Mouse (Mus musculus): ENCODE measurements around the gene Eps8l3. TPM values are rescaled to one million over a fixed set of nuclear protein-coding genes. Genes with fewer than 3 reads are reported as not detected.
A peak's percentile ranks its signal among the peaks of the same experiment; 100 is the strongest.

Eps8l3 gene
- total RNA-seq, 2 experiments from 2014 or later: not detected

DNA sequence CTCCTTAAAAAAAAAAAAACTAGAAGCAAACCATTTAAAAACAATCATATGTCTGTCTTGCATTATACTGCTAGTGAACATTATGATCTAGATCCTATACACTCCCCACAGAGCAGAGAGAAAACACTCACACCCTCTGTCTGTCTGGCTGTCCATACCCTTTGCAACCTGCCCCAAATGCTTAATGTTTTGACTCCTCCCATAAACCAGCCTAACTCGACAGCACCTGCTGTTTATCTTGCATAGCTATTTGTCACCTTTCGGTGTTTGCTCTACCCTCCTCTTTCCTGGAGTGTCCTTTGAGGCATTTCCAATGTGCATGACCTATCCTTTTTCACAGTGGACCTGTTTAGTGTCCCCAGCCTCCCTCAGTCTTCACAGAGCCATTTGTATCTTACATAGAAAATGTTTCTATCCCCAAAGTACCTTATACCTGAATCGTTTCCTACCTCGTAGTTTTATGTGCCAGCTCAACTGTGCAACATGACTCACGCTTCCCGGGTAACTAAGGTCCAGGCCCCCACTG, 18.2 kb downstream of the Eps8l3 start:
- no peak for DNase-seq (ENCODE audit: low spot score in 2 of 2)

DNA sequence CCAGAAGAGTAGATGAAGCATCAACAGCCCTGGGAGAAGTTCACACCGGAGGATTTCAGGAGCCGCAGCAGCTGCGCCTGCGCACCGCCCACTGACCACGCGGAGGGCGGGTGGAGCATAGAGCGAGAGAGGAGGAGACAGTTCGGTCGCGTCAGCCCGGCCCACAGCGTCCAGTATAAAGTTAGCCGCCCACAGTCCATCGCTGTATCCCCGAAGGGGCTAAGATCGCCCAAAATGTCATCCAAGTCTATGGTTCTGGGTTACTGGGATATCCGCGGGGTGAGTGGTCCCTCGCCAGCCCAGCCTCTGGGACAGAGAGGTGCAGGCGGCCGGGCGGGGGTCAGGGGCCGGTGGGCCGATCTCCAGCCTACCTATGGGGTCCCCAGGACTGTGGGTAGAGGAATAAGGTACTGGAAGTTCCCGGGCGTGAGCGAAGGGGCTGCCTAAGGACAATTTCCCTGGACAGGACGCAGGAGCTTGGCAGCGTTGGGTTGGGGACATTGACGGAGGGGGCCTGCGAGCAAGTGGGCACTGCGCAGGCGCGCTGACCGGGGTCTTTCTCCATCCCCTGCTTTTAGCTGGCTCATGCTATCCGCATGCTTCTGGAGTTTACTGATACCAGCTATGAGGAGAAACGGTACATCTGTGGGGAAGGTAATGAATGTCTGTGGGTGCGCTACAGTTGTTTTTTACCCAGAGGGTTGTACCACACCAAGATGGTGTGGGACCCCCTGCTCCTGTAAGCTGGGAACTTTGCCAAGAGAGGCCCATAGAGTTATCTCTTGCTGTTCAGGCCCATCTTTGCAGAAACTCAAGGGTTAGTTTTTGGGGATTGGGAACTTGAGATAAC, 18.9 kb downstream of the Eps8l3 start, which contains the start of gene Gstm5:
Gstm5 (plus strand) TSS at position 102 of the 850 bp plus-strand sequence.
- peak; percentile 78 to 80 for DNase-seq (ENCODE audit: low spot score in 2 of 2)

DNA sequence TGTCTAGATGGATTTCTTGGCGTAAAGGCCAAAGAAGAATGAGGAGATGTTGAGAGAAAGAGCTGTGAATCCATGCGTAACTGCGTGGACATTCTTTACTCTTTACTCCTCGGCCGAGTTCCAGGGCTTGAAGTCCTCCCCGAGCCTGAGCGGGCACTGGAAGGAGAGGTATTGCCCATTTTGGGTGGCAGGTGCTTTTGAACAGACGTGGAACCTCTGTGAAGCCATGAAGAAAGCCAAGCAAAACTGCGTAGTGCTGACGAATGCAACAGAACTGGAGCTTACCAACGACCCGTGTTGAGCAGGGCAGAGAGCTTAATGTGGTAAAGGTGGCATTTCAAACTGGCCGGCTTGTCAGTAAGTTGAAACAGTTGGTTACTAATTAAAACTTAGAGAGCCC, 21.7 kb downstream of the Eps8l3 start:
- no peak for DNase-seq (ENCODE audit: low spot score in 2 of 2)

- DNase-seq (ENCODE audit: low spot score in 2 of 2): no peak
Measured at GRCm38 (mm10) chr3:107900955-107901673, 24.1 kb downstream of the Eps8l3 start.

DNA sequence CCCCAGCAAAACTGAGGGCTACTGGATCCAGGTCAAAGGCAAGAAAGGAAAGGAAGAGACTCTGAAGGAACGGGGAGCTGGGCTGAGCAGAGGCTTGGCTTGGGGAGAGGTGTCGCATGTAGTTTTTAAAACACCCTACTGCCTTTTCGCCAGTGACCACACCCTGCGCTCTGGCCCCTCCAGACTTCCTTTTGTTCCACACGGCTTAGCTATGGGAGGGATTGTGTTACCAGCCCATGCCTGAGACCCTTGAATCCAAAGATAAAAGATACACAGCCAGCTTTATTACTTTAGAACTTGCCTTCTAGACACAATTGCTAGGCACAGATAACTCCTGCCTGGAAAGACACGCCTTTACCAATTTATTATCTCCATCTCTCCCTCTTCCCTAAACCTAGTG, 28.9 kb downstream of the Eps8l3 start:
- no peak for DNase-seq (ENCODE audit: low spot score in 2 of 2)

DNA sequence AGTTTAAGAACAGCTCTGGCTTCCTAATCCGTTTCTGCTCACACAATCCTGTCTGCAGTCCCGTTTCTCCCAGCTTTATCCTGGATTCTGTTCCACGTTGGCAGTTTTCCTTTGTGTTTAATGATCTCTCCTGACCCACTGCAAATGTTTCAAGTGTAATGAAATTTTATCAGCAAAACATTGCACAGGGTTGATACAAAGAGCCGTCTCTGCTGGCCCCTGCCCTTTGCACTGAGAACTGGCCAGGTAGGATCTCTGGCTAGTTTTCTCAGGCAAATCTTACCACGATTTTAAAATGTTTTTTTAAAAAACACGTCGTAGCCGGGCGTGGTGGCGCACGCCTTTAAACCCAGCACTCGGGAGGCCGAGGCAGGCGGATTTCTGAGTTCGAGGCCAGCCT, 39.6 kb downstream of the Eps8l3 start:
- DNase-seq (ENCODE audit: low spot score in 2 of 2): no peak

GRCm38 (mm10) chr3:107917097-107917496, 40.1 kb downstream of the Eps8l3 start:
- no peak for DNase-seq (ENCODE audit: low spot score in 2 of 2)

DNA sequence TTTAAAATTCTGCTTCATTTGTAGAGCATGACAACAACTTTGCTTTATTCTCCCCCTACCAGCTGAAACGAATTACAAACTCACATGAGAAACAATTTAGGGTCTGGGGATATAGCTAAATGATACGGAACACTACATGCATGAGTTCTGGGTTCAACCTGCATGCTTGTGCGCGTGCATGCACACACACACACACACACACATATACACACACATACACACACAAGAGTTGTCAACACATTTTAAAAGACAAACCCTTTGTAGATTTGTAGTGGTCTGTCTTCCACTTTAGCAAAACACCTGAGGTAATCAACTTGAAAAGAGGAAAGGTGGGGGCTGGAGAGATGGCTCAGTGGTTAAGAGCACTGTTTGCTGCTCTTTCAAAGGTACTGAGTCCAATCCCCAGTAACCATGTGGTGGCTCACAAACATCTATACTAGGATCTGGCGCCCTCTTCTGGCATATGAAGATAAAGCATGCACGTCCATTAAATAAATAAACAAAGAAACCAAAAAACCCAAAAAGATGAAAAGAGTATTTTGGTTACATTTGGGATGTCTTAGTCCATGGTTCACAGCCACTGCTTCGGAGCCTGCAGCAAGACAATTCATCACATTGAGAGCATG, 40.9 kb downstream of the Eps8l3 start:
- DNase-seq (ENCODE audit: low spot score in 2 of 2): peak; percentile 46 to 55

GRCm38 (mm10) chr3:107920348-107920747, 43.3 kb downstream of the Eps8l3 start:
- DNase-seq (ENCODE audit: low spot score in 2 of 2): no peak

DNA sequence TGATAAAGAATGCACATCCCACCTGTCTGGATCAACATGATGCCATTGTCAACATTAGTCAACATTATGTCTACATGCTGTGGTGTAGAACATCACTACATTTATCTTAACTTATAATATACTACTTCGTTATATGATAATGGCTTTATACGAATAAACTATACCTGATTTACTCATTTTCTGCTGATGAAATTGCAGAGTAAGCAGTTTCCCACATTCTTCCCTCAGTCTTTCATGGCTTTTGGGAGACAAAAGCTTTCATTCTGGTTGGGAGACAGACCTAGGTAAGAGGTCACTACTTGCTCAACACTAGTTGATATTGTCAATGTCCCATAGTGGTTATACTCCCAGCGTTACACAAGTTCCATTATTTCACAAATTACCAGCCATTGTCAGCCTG, 48.3 kb downstream of the Eps8l3 start:
- DNase-seq (ENCODE audit: low spot score in 2 of 2): no peak

DNA sequence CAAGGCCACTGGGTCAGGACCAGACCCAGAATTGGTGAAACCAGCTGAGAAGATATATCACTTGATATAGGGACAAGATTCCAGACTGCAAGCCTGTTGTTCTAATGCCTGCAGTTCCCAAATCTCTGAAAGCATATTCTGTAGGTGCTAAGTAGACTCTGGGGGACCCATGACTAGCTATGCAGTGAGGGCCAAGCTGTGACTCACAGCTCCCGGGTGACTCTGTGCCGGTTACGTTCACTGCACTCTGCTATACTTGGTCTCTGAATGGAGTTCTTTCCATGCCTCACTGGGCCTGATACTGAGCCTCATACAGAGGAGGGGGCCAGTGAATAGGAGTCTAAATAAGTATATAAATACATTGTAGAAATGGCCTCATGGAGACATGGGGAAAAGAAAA, 50.8 kb downstream of the Eps8l3 start:
- DNase-seq (ENCODE audit: low spot score in 2 of 2): no peak

- DNase-seq (ENCODE audit: low spot score in 2 of 2): no peak
Measured at GRCm38 (mm10) chr3:107928691-107929090, 51.7 kb downstream of the Eps8l3 start.

DNA sequence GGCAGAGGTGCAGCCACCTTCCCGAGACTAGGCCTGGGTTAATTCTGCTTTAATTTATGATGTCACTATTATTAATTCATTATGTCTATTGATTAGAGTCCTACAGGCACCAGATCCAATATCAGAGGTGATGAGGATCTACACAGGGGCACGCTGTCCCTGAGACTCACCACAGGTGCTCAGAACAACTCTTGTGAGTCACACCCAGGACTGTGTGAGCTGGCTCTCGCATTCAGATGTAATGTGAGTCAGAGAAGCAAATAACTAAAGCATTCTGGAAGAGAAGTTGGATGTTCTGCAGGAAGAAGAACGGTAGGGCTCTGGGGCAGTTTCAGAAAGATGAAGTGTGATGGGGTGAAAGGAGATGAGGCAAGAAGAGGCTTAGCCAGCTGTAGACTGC, 52.2 kb downstream of the Eps8l3 start:
- no peak for DNase-seq (ENCODE audit: low spot score in 2 of 2)

DNA sequence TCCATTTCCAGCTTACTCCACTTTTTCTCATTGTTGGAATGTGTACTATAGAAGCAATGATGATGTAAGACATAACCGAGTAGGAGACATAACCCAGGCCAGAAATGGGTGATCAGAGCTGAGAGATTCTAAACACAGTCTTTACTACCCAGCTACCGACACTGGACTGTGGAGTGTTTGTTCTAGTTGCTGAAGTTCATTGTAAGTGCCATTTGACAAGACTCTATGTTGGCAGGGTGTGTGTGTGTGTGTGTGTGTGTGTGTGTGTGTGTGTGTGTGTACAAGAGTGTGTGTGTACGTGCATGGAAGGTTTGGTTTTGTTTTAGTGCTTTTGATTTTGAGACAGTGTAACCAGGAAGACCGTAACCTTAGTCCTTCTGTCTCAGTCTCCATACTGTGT, 52.7 kb downstream of the Eps8l3 start:
- no peak for DNase-seq (ENCODE audit: low spot score in 2 of 2)

GRCm38 (mm10) chr3:107931134-107931533, 54.1 kb downstream of the Eps8l3 start:
- no peak for DNase-seq (ENCODE audit: low spot score in 2 of 2)

GRCm38 (mm10) chr3:107931670-107932069, 54.6 kb downstream of the Eps8l3 start, which contains the start of gene Gstm7:
TSS of gene Gstm7 (minus strand) at chr3:107931817.
- peak; percentile 96 to 97 for DNase-seq (ENCODE audit: low spot score in 2 of 2)

DNA sequence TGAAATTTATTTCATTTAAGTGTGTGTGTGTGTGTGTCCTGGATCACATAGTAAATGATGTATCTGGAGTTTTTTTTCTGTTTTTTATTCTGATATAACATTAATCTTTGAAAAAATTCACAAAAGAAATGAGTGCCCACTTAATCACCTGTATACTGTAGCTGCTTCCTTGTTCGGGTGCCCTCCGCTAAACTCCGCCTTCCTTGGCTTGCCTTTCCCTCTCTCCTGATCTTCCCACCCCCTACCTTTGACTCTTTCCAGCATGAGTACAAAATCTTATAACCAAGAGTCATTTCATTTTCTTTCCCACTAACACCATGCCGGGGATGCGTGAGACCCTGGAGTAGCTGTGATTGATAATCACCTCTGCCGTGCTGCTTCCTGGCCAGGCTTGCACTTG, 55.1 kb downstream of the Eps8l3 start:
- DNase-seq (ENCODE audit: low spot score in 2 of 2): no peak

- DNase-seq (ENCODE audit: low spot score in 2 of 2): no peak
Measured at GRCm38 (mm10) chr3:107935268-107935667, 58.2 kb downstream of the Eps8l3 start.

DNA sequence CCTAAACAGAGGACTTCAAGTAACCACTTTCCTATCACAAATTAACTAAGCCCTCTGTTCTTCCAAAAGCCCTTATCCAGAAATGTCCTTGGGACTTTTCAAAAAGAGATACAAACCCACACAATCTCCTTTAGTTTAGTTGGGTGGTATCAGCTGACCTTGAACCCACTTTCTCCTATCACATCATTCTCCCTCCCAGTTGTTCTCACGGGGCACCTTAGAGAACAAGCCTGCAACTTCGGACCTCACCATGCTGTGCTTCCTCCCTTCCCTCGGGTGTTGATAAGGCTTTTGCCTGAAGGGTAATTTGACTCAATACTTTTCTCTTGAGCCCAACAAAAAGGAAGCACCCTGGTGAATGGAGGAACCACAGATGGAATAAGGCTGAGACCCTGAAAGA, 58.9 kb downstream of the Eps8l3 start:
- DNase-seq (ENCODE audit: low spot score in 2 of 2): no peak

DNA sequence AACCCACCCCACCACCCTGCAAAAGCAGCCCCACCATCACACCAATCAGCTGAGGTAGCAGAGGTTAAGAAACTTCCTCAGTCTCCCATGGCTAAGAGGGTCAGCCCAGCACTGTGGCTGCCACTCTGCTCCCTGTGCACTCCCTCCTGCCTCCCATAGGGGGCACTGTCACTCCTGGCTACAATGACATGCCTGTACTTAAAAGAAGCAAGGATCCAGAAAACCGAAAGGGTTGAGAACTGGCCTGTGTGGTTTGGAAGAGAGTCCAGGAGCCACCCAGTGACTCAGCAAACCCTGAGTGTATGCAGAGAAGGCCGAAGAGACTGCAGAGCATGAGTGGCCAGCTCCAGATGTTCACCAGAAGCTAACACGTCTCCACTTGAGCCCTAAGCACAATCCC, 62.4 kb downstream of the Eps8l3 start:
- peak; percentile 69 to 72 for DNase-seq (ENCODE audit: low spot score in 2 of 2)

- DNase-seq (ENCODE audit: low spot score in 2 of 2): no peak
Measured at GRCm38 (mm10) chr3:107939830-107940229, 62.8 kb downstream of the Eps8l3 start.

DNA sequence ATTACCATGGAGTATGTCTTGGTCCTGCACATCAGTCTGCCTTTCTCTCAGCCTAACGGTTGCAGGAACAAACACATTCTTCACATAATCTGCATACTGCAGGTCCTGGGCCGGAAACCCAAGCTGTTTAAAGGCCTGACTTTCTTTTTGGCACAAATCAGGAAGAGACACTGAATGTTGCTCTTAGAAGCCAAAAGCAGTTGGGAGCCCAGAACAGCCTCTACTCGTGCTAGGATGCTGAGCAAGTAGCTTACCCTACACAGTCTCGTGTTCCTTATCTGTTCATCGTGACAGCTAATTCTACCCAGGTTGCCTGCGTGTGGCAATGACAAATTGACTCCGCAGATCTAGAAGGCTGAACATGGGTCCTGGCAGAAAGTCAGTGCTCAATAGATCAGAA, 63.5 kb downstream of the Eps8l3 start:
- no peak for DNase-seq (ENCODE audit: low spot score in 2 of 2)
